Mouse (Mus musculus): ENCODE results near the gene Itprip. TPM values are rescaled to one million over a fixed set of nuclear protein-coding genes. Genes with fewer than 3 reads are reported as not detected.

Itprip gene
- polyA plus RNA-seq, 1 experiment from 2014 or later: 21.7 TPM

GRCm38 (mm10) chr19:47870102-47870666 is 48.9 kb downstream of the Itprip start:
- peaks cover 6% of the 10 kb centered on the region for H3K4me1 ChIP-seq
- no peaks in the 10 kb centered on the region for H3K9me3 ChIP-seq (replicated peaks)
- H3K27me3 ChIP-seq (ENCODE audit: low read depth, poor library complexity, severe bottlenecking): 0 out of 2 replicates have a peak, but pooled peaks cover 3% of the 10 kb centered on the region
- 81% methylated on average over 7 of the region's 7 CpGs for WGBS
- DNase-seq (ENCODE audit: low spot score): no peak
- H3K4me3 ChIP-seq: no peak overlapping the region
- no peaks in the 10 kb centered on the region for H3K36me3 ChIP-seq
- no peak overlapping the region for H3K27ac ChIP-seq (replicated peaks)

- 85% methylated on average over 3 of the region's 3 CpGs for WGBS
- H3K27ac ChIP-seq (replicated peaks): no peak overlapping the region
- no peak for DNase-seq (ENCODE audit: low spot score)
- 0 out of 2 replicates have a peak, but pooled peaks cover 3% of the 10 kb centered on the region for H3K27me3 ChIP-seq (ENCODE audit: low read depth, poor library complexity, severe bottlenecking)
- H3K9me3 ChIP-seq (replicated peaks): no peaks in the 10 kb centered on the region
- H3K36me3 ChIP-seq: no peaks in the 10 kb centered on the region
- H3K4me1 ChIP-seq: peaks cover 13% of the 10 kb centered on the region
- no peak overlapping the region for H3K4me3 ChIP-seq
Measured at GRCm38 (mm10) chr19:47869516-47869915, 49.6 kb downstream of the Itprip start.

GRCm38 (mm10) chr19:47868951-47869350 is 50.1 kb downstream of the Itprip start:
- no peak overlapping the region for H3K4me3 ChIP-seq
- DNase-seq (ENCODE audit: low spot score): no peak
- 0 out of 2 replicates have a peak, but pooled peaks cover 3% of the 10 kb centered on the region for H3K27me3 ChIP-seq (ENCODE audit: low read depth, poor library complexity, severe bottlenecking)
- H3K9me3 ChIP-seq (replicated peaks): no peaks in the 10 kb centered on the region
- 0 out of 2 replicates have a peak, but pooled peaks cover 3% of the 10 kb centered on the region for H3K36me3 ChIP-seq
- H3K27ac ChIP-seq (replicated peaks): no peak overlapping the region
- H3K4me1 ChIP-seq: peaks cover 14% of the 10 kb centered on the region
- WGBS: 74% methylated on average over 4 of the region's 4 CpGs

- no peak overlapping the region for H3K27ac ChIP-seq (replicated peaks)
- 0 out of 2 replicates have a peak, but pooled peaks cover 3% of the 10 kb centered on the region for H3K36me3 ChIP-seq
- H3K4me3 ChIP-seq: no peak overlapping the region
- no peaks in the 10 kb centered on the region for H3K9me3 ChIP-seq (replicated peaks)
- no peak for DNase-seq (ENCODE audit: low spot score)
- WGBS: 75% methylated on average over 4 of the region's 4 CpGs
- H3K4me1 ChIP-seq: peaks cover 14% of the 10 kb centered on the region
- 0 out of 2 replicates have a peak, but pooled peaks cover 3% of the 10 kb centered on the region for H3K27me3 ChIP-seq (ENCODE audit: low read depth, poor library complexity, severe bottlenecking)
Measured at GRCm38 (mm10) chr19:47867628-47868175, 51.4 kb downstream of the Itprip start.

GRCm38 (mm10) chr19:47865353-47865947 is 53.6 kb downstream of the Itprip start, which contains the start of gene Gsto2:
Gsto2 (plus strand) TSS chr19:47865534.
- under 1% methylated on average over 49 of the region's 49 CpGs for WGBS
- Histone ChIP-seq H3K36me3 (0 out of 2 replicates have a peak, but pooled peaks cover 3% of the 10 kb centered on the region), H3K4me3 (peak within 1 kb of the TSS; percentile 81), H3K27ac (replicated peaks) (peak within 1 kb of the TSS; percentile 97), H3K27me3 (ENCODE audit: low read depth, poor library complexity, severe bottlenecking) (no peaks in the 10 kb centered on the region), H3K4me1 (peaks cover 14% of the 10 kb centered on the region), H3K9me3 (replicated peaks) (no peaks in the 10 kb centered on the region)
- DNase-seq (ENCODE audit: low spot score): peak; percentile 96

GRCm38 (mm10) chr19:47864721-47865120 is 54.4 kb downstream of the Itprip start:
- 0 out of 2 replicates have a peak, but pooled peaks cover 3% of the 10 kb centered on the region for H3K36me3 ChIP-seq
- no peaks in the 10 kb centered on the region for H3K9me3 ChIP-seq (replicated peaks)
- 85% methylated on average over 7 of the region's 7 CpGs for WGBS
- DNase-seq (ENCODE audit: low spot score): no peak
- peak overlapping the region; percentile 81 for H3K4me3 ChIP-seq
- H3K27ac ChIP-seq (replicated peaks): peak overlapping the region; percentile 97
- H3K4me1 ChIP-seq: peaks cover 14% of the 10 kb centered on the region
- no peaks in the 10 kb centered on the region for H3K27me3 ChIP-seq (ENCODE audit: low read depth, poor library complexity, severe bottlenecking)

GRCm38 (mm10) chr19:47864051-47864450 is 55.0 kb downstream of the Itprip start:
- WGBS: 95% methylated on average over 9 of the region's 9 CpGs
- no peaks in the 10 kb centered on the region for H3K27me3 ChIP-seq (ENCODE audit: low read depth, poor library complexity, severe bottlenecking)
- H3K9me3 ChIP-seq (replicated peaks): no peaks in the 10 kb centered on the region
- no peak overlapping the region for H3K27ac ChIP-seq (replicated peaks)
- DNase-seq (ENCODE audit: low spot score): no peak
- 0 out of 2 replicates have a peak, but pooled peaks cover 3% of the 10 kb centered on the region for H3K36me3 ChIP-seq
- H3K4me3 ChIP-seq: no peak overlapping the region
- H3K4me1 ChIP-seq: peaks cover 14% of the 10 kb centered on the region

- Histone ChIP-seq H3K27ac (replicated peaks) (no peak overlapping the region), H3K4me1 (peaks cover 14% of the 10 kb centered on the region), H3K27me3 (ENCODE audit: low read depth, poor library complexity, severe bottlenecking) (no peaks in the 10 kb centered on the region), H3K36me3 (peaks cover 7% of the 10 kb centered on the region; the same call in 1 of the 2 replicates), H3K9me3 (replicated peaks) (no peaks in the 10 kb centered on the region), H3K4me3 (no peak overlapping the region)
- DNase-seq (ENCODE audit: low spot score): no peak
- WGBS: 95% methylated on average over 3 of the region's 3 CpGs
Measured at GRCm38 (mm10) chr19:47862581-47862980, 56.5 kb downstream of the Itprip start.

- Histone ChIP-seq H3K27me3 (ENCODE audit: low read depth, poor library complexity, severe bottlenecking) (peaks cover 12% of the 10 kb centered on the region), H3K4me1 (peaks cover 20% of the 10 kb centered on the region), H3K27ac (replicated peaks) (no peak overlapping the region), H3K4me3 (no peak overlapping the region), H3K9me3 (replicated peaks) (no peaks in the 10 kb centered on the region), H3K36me3 (peaks cover 4% of the 10 kb centered on the region; the same call in 1 of the 2 replicates)
- WGBS: 94% methylated on average over 8 of the region's 8 CpGs
- DNase-seq (ENCODE audit: low spot score): no peak
Measured at GRCm38 (mm10) chr19:47859180-47859579, 59.9 kb downstream of the Itprip start.

- Histone ChIP-seq H3K27me3 (ENCODE audit: low read depth, poor library complexity, severe bottlenecking) (peaks cover 21% of the 10 kb centered on the region), H3K4me1 (peaks cover 25% of the 10 kb centered on the region), H3K27ac (replicated peaks) (no peak overlapping the region), H3K9me3 (replicated peaks) (no peaks in the 10 kb centered on the region), H3K4me3 (no peak overlapping the region), H3K36me3 (peaks cover 4% of the 10 kb centered on the region; the same call in 1 of the 2 replicates)
- no peak for DNase-seq (ENCODE audit: low spot score)
- 87% methylated on average over 18 of the region's 18 CpGs for WGBS
Measured at GRCm38 (mm10) chr19:47857957-47858942, 60.8 kb downstream of the Itprip start.

- H3K27ac ChIP-seq (replicated peaks): peak within 1 kb of the TSS; percentile 82
- peak; percentile 87 for DNase-seq (ENCODE audit: low spot score)
- peaks cover 4% of the 10 kb centered on the region; the same call in 1 of the 2 replicates for H3K36me3 ChIP-seq
- H3K9me3 ChIP-seq (replicated peaks): no peaks in the 10 kb centered on the region
- H3K4me1 ChIP-seq: peaks cover 25% of the 10 kb centered on the region
- WGBS: under 1% methylated on average over 60 of the region's 60 CpGs
- peaks cover 26% of the 10 kb centered on the region for H3K27me3 ChIP-seq (ENCODE audit: low read depth, poor library complexity, severe bottlenecking)
- peak within 1 kb of the TSS; percentile 70 for H3K4me3 ChIP-seq
Measured at GRCm38 (mm10) chr19:47854796-47855783, 64.0 kb downstream of the Itprip start, which contains the start of gene Gsto1. Gsto1 (plus strand) TSS chr19:47854970.
